Mouse (Mus musculus) stomach, postnatal 0 days (tissue): ENCODE data around the gene Vrk1. TPM values are rescaled to one million over a fixed set of nuclear protein-coding genes. Genes with fewer than 3 reads are reported as not detected.

ENCODE experiments used
- ATAC-seq: fragments of 200-750 bp; cut with Nextera tagmentation; 2 replicates; pipeline ENCODE4 v1.8.0; 2017; ENCODE audit not compliant: low FRiP score, low TSS enrichment
- DNase-seq: peaks from one replicate; pipeline ENCODE4 v3.0.0-alpha.2; 2016; ENCODE audit warnings: low spot score
- H3K27ac ChIP-seq: fragments of 300-500 bp; sonication (generic); replicated peaks from 2 replicates; pipeline ENCODE4 v1.5.1; 2014; ENCODE audit warnings: mild to moderate bottlenecking, control low read depth
- H3K27me3 ChIP-seq: fragments of 300-500 bp; sonication (generic); 2 replicates; pipeline ENCODE4 v1.6.1; 2014; ENCODE audit warnings: low read length; ENCODE audit not compliant: control insufficient read depth, insufficient read depth
- H3K36me3 ChIP-seq: fragments of 300-500 bp; sonication (generic); 2 replicates; pipeline ENCODE4 v1.6.1; 2014; ENCODE audit warnings: low read length, mixed read lengths; ENCODE audit not compliant: control insufficient read depth, insufficient read depth
- H3K4me1 ChIP-seq: fragments of 300-500 bp; sonication (generic); replicated peaks from 2 replicates; pipeline ENCODE4 v1.6.1; 2014; ENCODE audit warnings: antibody characterized with exemption; ENCODE audit not compliant: control insufficient read depth, insufficient read depth
- H3K4me2 ChIP-seq: fragments of 300-500 bp; sonication (generic); replicated peaks from 2 replicates; pipeline ENCODE4 v1.6.1; 2014; ENCODE audit warnings: low read depth, mild to moderate bottlenecking, control low read depth, moderate library complexity
- H3K4me3 ChIP-seq: fragments of 300-500 bp; sonication (generic); 2 replicates; pipeline ENCODE4 v1.5.1; 2014; ENCODE audit warnings: low read depth, low read length, control low read depth
- H3K9ac ChIP-seq: fragments of 300-500 bp; sonication (generic); 2 replicates; pipeline ENCODE4 v1.6.1; 2014; ENCODE audit warnings: mild to moderate bottlenecking, low read length, control low read depth, mixed read lengths
- H3K9me3 ChIP-seq: fragments of 300-500 bp; sonication (generic); 2 replicates; pipeline ENCODE4 v1.6.1; 2016; ENCODE audit warnings: low read length; ENCODE audit not compliant: control insufficient read depth
- CTCF ChIP-seq: IDR thresholded peaks from 2 replicates; pipeline ENCODE4 v1.5.1; 2016; ENCODE audit warnings: antibody characterized with exemption, low read depth, mild to moderate bottlenecking, moderate library complexity
- EP300 ChIP-seq: optimal IDR thresholded peaks from 2 replicates; pipeline ENCODE3; 2016; ENCODE audit warnings: antibody characterized with exemption
- WGBS: fragments of 180-500 bp; shearing (Covaris S2); extraction: QIAGEN DNeasy Blood & Tissue Kit; methylation state at CpG from one replicate; pipeline ENCODE4 v1.1.7; 2014; 5-methylcytosine and 5-hydroxymethylcytosine counted together
- polyA plus RNA-seq: library from polyadenylated mRNA; unstranded; fragments of >200 nt; fragmentation: Nextera tagmentation; extraction: Ambion mirVana; gene quantifications from 2 replicates; pipeline ENCODE4 v1.2.1, GENCODE M21; 2015

Vrk1 gene
- polyA plus RNA-seq, 1 experiment from 2014 or later = 26.7 TPM

- Histone ChIP-seq H3K4me1 (peaks cover 3% of the 10 kb centered on the region; the same call in 1 of the 2 replicates), H3K4me2 (no peak overlapping the region), H3K27me3 (no peaks in the 10 kb centered on the region), H3K9ac (no peak overlapping the region), H3K27ac (no peak overlapping the region), H3K36me3 (no peaks in the 10 kb centered on the region), H3K4me3 (no peak overlapping the region), H3K9me3 (no peaks in the 10 kb centered on the region)
- TF ChIP-seq EP300 (no peak), CTCF (no peak)
- 55% methylated on average over 19 of the region's 19 CpGs for WGBS
- DNase-seq (no peak), ATAC-seq (no peak)
Observed at GRCm38 (mm10) chr12:105966887-105967637, 43.0 kb upstream of the Vrk1 start.

DNA sequence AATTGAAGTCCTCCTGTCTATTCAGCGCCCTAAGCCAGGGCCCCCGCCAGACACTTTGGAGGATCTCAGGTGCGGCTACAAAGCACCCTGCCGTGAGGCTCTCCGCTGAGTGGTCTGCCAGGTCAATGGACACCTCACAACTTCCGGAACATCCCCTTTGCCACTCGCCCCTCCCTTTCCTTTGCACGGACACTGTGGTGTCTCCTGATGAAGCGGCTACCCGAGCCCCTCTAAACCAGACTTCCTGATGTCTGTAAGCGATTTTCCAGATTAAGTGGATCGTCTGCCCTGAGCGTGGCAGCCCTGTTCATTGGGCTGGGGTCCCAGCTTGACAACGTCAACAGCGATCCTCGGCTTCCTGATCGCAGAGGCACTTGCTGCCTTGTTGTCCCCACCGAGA is 42.2 kb upstream of the Vrk1 start:
- no peaks in the 10 kb centered on the region for H3K36me3 ChIP-seq
- H3K9me3 ChIP-seq = no peaks in the 10 kb centered on the region
- DNase-seq (no peak), ATAC-seq (no peak)
- H3K4me1 ChIP-seq = no peaks in the 10 kb centered on the region
- TF ChIP-seq EP300 = no peak
- TF ChIP-seq CTCF = no peak
- H3K4me2 ChIP-seq = peak overlapping the region; percentile 20; the same call in 1 of the 2 replicates
- no peak overlapping the region for H3K9ac ChIP-seq
- no peaks in the 10 kb centered on the region for H3K27me3 ChIP-seq
- WGBS = 16% methylated on average over 18 of the region's 18 CpGs
- no peak overlapping the region for H3K27ac ChIP-seq
- H3K4me3 ChIP-seq = no peak overlapping the region

- 68% methylated on average over 7 of the region's 7 CpGs for WGBS
Observed at GRCm38 (mm10) chr12:105971182-105971581, 38.8 kb upstream of the Vrk1 start.

GRCm38 (mm10) chr12:105972673-105973072 is 37.4 kb upstream of the Vrk1 start:
- no peak for ATAC-seq
- DNase-seq = no peak
- Histone ChIP-seq H3K36me3 (no peaks in the 10 kb centered on the region), H3K4me2 (no peak overlapping the region), H3K9me3 (no peaks in the 10 kb centered on the region), H3K4me1 (no peaks in the 10 kb centered on the region), H3K4me3 (no peak overlapping the region), H3K9ac (no peak overlapping the region), H3K27ac (no peak overlapping the region), H3K27me3 (no peaks in the 10 kb centered on the region)
- TF ChIP-seq EP300 (no peak), CTCF (no peak)
- 88% methylated on average over 8 of the region's 8 CpGs for WGBS

More at GRCm38 (mm10) chr12:105971182-105971581, 38.8 kb upstream of the Vrk1 start:
- DNase-seq (no peak), ATAC-seq (no peak)
- Histone ChIP-seq H3K4me1 (no peaks in the 10 kb centered on the region), H3K27me3 (no peaks in the 10 kb centered on the region), H3K36me3 (no peaks in the 10 kb centered on the region), H3K27ac (no peak overlapping the region), H3K4me2 (no peak overlapping the region), H3K4me3 (no peak overlapping the region), H3K9ac (no peak overlapping the region), H3K9me3 (no peaks in the 10 kb centered on the region)
- TF ChIP-seq CTCF (no peak), EP300 (no peak)

DNA sequence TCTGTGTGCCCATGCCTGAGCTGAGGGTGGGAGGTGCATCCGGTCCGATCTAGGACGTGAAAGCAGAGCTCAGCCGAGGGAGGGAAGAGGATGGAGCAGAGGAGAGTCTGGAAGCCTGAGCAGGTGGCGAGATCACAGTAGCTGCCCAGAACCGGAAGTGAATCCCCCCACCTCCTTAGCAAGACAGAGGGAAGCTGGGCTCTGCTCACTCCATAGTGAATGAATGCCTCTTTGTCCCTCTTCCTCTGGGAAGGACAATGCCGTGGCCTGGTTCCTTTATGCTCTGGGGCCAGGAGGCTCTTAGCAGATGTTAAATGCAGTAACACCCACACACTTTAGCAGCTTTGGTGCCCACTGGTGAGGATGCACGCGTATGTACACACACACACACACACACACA is 36.3 kb upstream of the Vrk1 start:
- no peak overlapping the region for H3K4me3 ChIP-seq
- H3K4me1 ChIP-seq = no peaks in the 10 kb centered on the region
- H3K9ac ChIP-seq = no peak overlapping the region
- H3K9me3 ChIP-seq = no peaks in the 10 kb centered on the region
- DNase-seq (no peak), ATAC-seq (no peak)
- H3K36me3 ChIP-seq = no peaks in the 10 kb centered on the region
- no peak overlapping the region for H3K4me2 ChIP-seq
- no peaks in the 10 kb centered on the region for H3K27me3 ChIP-seq
- TF ChIP-seq EP300 (no peak), CTCF (no peak)
- WGBS = 63% methylated on average over 9 of the region's 9 CpGs
- H3K27ac ChIP-seq = no peak overlapping the region

DNA sequence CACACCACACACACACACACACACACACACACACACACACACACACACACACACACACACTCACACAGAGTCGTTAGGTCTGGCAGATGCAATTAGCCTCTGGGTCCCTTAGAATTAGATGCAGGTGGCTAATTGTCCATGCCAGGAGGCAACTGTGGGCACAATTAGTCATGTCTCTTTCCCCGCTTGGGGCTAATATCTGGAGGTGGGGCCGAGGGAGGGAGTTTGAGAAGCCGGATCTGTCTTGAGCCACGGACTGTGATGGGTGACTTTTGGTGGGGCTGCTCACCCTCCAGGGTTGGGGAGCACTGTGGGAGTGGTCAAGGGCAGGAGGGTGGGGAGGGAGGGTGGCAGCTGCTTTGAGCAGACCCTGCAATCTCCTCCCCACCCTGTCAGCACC is 35.9 kb upstream of the Vrk1 start:
- Histone ChIP-seq H3K9me3 (no peaks in the 10 kb centered on the region), H3K4me2 (no peak overlapping the region), H3K27ac (no peak overlapping the region), H3K4me3 (no peak overlapping the region), H3K27me3 (no peaks in the 10 kb centered on the region), H3K36me3 (no peaks in the 10 kb centered on the region), H3K4me1 (no peaks in the 10 kb centered on the region), H3K9ac (no peak overlapping the region)
- ATAC-seq (no peak), DNase-seq (no peak)
- 49% methylated on average over 5 of the region's 5 CpGs for WGBS
- TF ChIP-seq CTCF = no peak
- no peak for TF ChIP-seq EP300
